Mouse (Mus musculus) urinary bladder, adult 18-20 months (tissue): ENCODE measurements around the gene Perm1.

Experiments
- DNase-seq, 2 experiments: peaks; one replicate each; pipeline ENCODE4 v3.0.0; 2022; ENCODE audit warnings: low spot score in 2 of 2, mixed read lengths in 2 of 2

The Perm1 gene

GRCm38 (mm10) chr4:156200623-156201475 lies 14.8 kb upstream of the Perm1 start, which contains the start of gene Isg15:
Isg15 (minus strand) TSS chr4:156200818.
- DNase-seq = no peak

GRCm38 (mm10) chr4:156202462-156202893 lies 13.2 kb upstream of the Perm1 start:
- DNase-seq = no peak

GRCm38 (mm10) chr4:156203001-156203412 lies 12.7 kb upstream of the Perm1 start, which contains the start of gene AW011738:
AW011738 (plus strand) TSS chr4:156203304.
- DNase-seq = no peak

DNA sequence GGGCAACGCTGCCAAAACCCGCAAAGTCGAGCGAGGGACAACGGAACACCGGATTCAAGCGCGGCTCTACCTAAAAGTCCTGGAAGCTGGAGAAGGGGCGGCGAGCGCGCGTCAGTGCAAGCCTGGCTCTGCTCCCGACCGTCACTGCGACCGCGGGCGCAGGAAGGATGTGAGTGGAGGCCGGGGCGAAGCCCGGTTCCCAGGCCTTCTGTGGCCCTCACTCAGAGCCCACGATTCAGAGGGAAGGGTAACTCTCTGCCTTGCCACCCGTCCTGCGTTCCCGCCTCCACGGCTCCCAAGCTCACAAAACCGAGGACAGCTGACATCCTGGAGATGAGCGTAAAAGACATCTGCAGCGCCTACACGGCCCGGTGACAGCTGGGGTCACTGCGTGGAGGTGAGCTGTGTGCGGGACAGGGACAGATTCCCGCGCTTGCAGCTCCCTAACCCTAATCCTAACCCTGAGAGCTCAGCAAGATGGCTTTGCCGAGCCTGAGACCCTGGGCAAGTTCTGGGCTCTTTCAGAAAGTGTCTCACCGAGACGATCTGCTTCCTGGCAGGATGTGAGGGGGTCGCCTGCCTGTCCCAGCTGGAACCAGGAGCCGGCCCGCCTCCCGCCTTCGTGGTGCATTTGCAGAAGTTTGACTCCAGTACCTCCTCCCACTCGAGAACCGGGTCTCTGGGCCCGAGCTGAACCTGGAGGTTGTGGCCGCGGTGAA lies 12.1 kb upstream of the Perm1 start:
- DNase-seq = no peak

DNA sequence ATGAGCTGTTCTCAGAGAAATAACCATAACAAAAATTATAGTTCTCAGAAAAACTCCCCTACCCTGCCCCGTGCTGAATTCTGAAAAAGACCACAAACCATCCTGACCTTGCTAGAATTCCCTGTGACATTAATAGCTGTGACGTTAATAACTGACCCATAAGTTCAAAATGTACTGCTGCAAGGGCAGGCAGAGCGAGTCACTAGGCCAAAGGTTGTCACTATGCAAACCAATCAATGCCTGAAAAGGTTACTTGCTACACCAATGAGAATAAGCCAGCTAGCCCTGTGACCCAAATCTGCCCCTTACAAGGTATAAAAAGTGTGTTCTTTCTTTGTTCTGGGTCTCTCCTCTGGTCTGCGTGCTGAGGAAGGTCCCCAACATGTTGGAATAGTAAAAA lies 6.8 kb upstream of the Perm1 start:
- DNase-seq = no peak

DNA sequence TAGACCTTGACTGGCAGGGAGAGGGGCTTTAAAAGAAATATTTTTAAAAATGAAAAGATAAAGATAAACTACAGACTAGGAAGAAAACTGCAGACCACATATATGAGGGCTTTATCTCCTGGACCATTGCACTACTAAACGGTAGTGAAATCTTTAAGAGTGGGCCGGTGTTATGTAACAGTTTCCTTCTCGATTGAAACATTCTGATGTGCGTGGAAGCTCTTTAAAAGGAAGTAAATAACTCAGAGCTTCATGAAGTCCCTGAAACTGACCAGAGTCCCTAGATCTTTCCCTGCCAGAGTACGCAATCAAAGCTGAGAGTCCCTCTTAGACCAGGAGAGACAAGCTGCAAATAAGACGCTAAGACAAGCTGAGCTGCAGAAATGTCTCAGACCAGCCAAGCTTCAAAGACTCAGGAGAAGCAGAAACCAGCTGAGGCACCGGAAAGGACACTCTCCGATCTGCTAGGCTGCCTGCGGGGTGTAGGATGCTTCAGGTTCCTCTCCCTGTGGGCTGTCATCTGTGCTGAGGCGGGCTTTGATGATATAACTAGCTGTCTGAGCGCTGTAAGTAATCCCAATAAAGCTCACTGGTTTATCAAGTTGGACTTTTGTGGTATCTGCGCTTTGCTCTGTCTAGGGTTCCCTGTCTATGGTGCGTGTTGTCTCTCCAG lies 5.6 kb upstream of the Perm1 start:
- no peak for DNase-seq

GRCm38 (mm10) chr4:156213134-156213533 lies 2.5 kb upstream of the Perm1 start:
- DNase-seq = no peak

DNA sequence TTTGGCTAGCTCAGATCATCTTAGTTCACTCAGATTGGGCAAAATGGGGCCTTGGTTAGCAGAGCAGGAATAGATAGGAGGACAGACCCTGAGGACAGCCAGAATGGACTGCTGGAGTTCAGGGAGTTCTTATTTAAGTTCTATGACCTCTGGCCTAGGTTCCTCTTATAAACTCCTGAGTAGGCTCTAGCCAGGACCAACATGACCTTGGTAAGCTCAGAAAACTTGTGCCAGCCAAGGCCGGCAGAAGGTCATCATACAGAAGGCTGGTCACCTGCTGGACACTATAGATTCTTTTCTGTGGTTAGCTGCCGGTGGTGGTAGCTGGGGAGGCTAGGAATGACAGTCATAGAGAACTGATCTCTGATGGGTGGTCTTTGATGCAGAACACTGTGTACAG lies 528 bp downstream of the Perm1 start:
- DNase-seq = no peak

GRCm38 (mm10) chr4:156217022-156217669 lies 1.5 kb downstream of the Perm1 start:
- DNase-seq = no peak

GRCm38 (mm10) chr4:156217838-156218237 lies 2.2 kb downstream of the Perm1 start:
- peak; percentile 55 for DNase-seq

DNA sequence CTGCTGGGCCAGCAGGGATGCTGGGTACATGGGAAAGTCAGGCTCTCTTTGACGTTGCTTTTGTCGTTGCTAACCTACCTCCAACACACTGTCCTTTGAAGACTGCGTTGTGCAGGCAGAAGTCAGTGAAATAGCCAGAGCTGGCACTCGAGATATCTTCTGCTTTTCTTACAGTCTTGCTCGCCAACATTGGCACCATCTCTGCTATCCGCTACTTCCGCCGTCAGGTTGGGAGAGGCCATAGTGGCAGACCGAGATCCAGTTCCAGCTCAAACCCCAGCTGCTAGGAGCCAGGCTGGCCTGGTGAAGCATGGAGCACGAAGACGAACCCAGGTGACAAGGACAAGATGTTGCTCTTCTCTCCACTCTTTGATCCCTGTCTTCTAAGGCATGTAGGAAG lies 4.3 kb downstream of the Perm1 start:
- DNase-seq = no peak

DNA sequence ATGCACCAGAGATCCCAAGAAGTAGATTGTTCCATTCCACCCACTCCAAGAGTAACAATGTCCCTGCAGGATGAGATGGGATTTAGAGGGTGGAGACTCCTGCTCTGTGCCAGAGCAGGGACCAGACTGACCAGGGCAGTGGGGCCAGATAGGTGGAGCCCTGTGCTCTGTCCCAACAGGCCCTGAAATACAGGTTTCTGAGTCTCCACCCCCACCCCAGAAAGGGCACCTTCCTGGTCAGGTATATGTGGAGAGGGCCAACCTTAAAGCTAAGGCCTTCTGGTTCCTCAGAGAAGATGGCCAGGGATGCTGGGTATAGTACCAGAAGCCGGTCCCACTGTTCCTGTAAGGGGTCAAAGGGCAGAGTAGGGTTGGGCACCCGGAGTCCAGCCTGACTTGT lies 8.6 kb downstream of the Perm1 start:
- peak in 1 of 2 experiments; percentile 59 for DNase-seq

DNA sequence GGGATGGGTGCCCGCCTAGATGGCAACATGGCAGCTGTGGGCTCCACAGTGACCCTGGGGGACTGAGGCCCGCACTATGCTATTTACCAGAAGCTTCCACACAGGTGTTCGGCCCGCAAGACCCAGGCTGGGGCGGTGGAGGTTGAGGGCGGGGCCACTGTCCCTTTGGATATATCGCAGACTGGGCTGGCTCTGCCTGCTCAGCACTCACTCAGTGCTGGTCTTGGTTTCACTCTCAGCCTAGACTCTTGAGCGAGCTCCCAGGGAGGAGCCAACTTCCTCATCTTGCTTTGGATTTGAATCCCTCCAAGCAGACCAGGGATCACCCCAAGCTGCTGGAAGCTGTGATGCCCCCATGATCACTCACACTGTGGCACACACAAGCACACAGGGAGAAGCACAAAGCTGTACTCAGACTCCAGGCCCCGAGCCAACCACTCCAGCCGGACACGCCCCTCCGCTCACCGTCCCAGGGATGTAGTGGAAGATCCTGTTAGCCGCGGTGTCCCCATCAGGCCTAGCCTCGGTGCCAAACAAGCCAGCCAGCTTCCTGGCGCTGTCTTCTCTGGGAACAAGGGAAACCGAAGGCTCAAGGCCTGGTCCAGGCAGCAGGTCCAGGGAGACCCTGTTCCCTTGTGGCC lies 12.2 kb downstream of the Perm1 start:
- DNase-seq = no peak

- peak; percentile 66 to 78 for DNase-seq
These were observed 12.8 kb downstream of the Perm1 start for GRCm38 (mm10) chr4:156228393-156229024.

- no peak for DNase-seq
These were observed 18.4 kb downstream of the Perm1 start for GRCm38 (mm10) chr4:156234021-156234501.

- peak; percentile 54 to 59 for DNase-seq
These were observed 19.1 kb downstream of the Perm1 start, which contains the start of gene Plekhn1 for GRCm38 (mm10) chr4:156234701-156235213. Plekhn1 (minus strand) TSS chr4:156234857.

- DNase-seq = no peak
These were observed 19.7 kb downstream of the Perm1 start for GRCm38 (mm10) chr4:156235360-156235770.

DNA sequence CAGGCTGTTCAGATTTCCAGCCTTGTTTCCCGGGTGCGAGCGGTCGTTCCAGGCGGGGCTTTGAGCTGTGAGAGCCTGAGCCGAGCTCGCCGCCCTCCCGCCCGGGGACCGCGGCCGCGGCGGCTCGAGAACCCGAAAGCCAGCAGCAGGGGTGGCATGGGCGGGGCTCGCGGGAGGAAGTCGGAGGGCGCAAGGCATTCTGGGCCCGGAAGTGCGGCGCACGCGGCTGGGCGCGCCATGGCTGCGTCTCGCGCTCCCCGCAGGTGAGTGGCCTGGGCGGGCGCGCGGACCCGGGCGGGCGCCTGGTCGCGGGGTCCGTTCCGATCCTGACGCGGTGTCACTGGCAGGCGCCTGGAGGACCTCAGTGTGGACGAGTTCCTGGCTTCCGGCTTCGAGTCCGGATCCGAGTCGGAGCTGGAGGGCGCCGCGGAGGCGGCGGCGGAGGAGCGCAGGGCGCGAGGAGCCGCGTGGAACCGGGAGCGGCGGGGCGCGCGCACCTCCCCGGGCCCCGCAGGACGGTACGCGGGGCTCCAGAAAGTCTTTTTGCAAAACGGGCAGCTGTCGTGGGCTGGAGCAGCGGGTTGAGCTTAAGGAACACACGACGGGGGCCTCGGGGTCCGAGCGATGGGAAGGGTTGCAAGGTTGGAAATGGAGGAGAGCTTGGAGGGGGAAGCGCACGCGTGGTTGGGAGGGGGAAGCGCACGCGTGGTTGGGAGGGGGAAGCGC lies 20.3 kb downstream of the Perm1 start, which contains the start of gene Noc2l:
Gene Noc2l (plus strand): TSS at position 203 of the 726 bp plus-strand sequence.
- DNase-seq = peak; percentile 79 to 83
